Mouse (Mus musculus): ENCODE data around the gene Mllt10. TPM values are rescaled to one million over a fixed set of nuclear protein-coding genes. Genes with fewer than 3 reads are reported as not detected.
A peak's percentile ranks its signal among the peaks of the same experiment; 100 is the strongest.

Gene Mllt10
- polyA plus RNA-seq, 1 experiment from 2014 or later = 20.7 TPM

- H3K9ac ChIP-seq (replicated peaks) = no peak overlapping the region
- DNase-seq (no peak), ATAC-seq (no peak)
- H3K4me2 ChIP-seq (ENCODE audit: low read depth, low read length) = no peak overlapping the region
- H3K27ac ChIP-seq (ENCODE audit: low read depth) = no peak overlapping the region
- 62% methylated on average over 5 of the region's 5 CpGs for WGBS (ENCODE audit: insufficient replicate concordance)
- no peaks in the 10 kb centered on the region for H3K36me3 ChIP-seq (replicated peaks; ENCODE audit: insufficient read depth, low read length)
- no peak for TF ChIP-seq EP300 (IDR thresholded peaks at IDR 0.05; ENCODE audit: low read depth)
- no peak for TF ChIP-seq CTCF (IDR thresholded peaks at IDR 0.05; ENCODE audit: low read depth)
- no peaks in the 10 kb centered on the region for H3K4me1 ChIP-seq (ENCODE audit: insufficient read depth)
- no peaks in the 10 kb centered on the region for H3K9me3 ChIP-seq (ENCODE audit: low read length)
- no peak overlapping the region for H3K4me3 ChIP-seq (ENCODE audit: low read depth, low read length)
- H3K27me3 ChIP-seq (ENCODE audit: insufficient read depth, low read length) = no peaks in the 10 kb centered on the region
Measured at GRCm38 (mm10) chr2:18235524-18235923, 180.5 kb downstream of the Mllt10 start.

GRCm38 (mm10) chr2:18249224-18249623 is 194.2 kb downstream of the Mllt10 start:
- Histone ChIP-seq H3K27me3 (ENCODE audit: insufficient read depth, low read length) (no peaks in the 10 kb centered on the region), H3K36me3 (replicated peaks; ENCODE audit: insufficient read depth, low read length) (peaks cover 3% of the 10 kb centered on the region; the same call in 1 of the 2 replicates), H3K4me1 (ENCODE audit: insufficient read depth) (no peaks in the 10 kb centered on the region), H3K27ac (ENCODE audit: low read depth) (no peak overlapping the region), H3K4me3 (ENCODE audit: low read depth, low read length) (no peak overlapping the region), H3K9ac (replicated peaks) (no peak overlapping the region), H3K9me3 (ENCODE audit: low read length) (0 out of 2 replicates have a peak, but pooled peaks cover 2% of the 10 kb centered on the region), H3K4me2 (ENCODE audit: low read depth, low read length) (no peak overlapping the region)
- TF ChIP-seq EP300 (IDR thresholded peaks at IDR 0.05; ENCODE audit: low read depth) (no peak), CTCF (IDR thresholded peaks at IDR 0.05; ENCODE audit: low read depth) (no peak)
- WGBS (ENCODE audit: insufficient replicate concordance) = 66% methylated on average over 3 of the region's 3 CpGs
- ATAC-seq (no peak), DNase-seq (no peak)

Small RNAs within 50 kb of the gene (microRNA-seq; reads per million reads assigned to microRNA genes)
- gene Gm23638 (not detected), gene Mir7655 (5.7 reads per million, percentile 10 among the genes with 10 or more reads in this experiment)

Other genes with a start within 250 kb of the Mllt10 start
- not detected in 2 replicates for gene H2al2a, start 58.3 kb upstream of the Mllt10 start, polyA plus RNA-seq (2015; fragmentation: Nextera tagmentation; extraction: Ambion mirVana)
- 0.76 and 0.99 TPM in 2 replicates for gene A930004D18Rik, start 17.5 kb upstream of the Mllt10 start, polyA plus RNA-seq (2015; fragmentation: Nextera tagmentation; extraction: Ambion mirVana)
- gene Skida1, start 6.2 kb upstream of the Mllt10 start, polyA plus RNA-seq (2015; fragmentation: Nextera tagmentation; extraction: Ambion mirVana) = 0.15 and 0.25 TPM in 2 replicates

Measured in liver, postnatal 0 days (tissue).